Mouse (Mus musculus): ENCODE data around the gene Vars2. TPM values are rescaled to one million over a fixed set of nuclear protein-coding genes. Genes with fewer than 3 reads are reported as not detected.

Gene Vars2
- polyA plus RNA-seq, 3 experiments from 2014 or later = 10.4 to 13.2 (median 12.7) TPM

- ATAC-seq = no peak
These were observed 25.0 kb upstream of the Vars2 start for GRCm38 (mm10) chr17:35692368-35692767.

DNA sequence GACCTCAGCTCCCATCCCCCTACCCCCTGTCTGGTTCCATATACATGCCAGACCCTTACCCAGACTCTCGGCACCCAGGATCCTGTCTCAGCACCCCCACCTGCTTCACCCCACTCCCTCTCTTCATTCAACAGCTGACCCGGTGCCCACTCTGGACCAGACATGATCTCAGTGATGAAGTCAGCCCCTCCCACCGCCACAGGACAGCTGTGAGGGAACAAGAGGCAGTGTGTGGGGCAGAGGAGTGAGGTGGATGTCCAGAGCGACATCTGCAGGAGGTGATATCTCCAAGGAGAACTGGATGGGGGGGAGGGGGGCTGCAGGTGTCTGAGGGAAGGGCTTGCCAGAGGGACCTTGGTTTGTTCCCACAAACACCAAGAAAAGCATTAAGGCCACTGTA is 24.4 kb upstream of the Vars2 start:
- ATAC-seq = no peak

DNA sequence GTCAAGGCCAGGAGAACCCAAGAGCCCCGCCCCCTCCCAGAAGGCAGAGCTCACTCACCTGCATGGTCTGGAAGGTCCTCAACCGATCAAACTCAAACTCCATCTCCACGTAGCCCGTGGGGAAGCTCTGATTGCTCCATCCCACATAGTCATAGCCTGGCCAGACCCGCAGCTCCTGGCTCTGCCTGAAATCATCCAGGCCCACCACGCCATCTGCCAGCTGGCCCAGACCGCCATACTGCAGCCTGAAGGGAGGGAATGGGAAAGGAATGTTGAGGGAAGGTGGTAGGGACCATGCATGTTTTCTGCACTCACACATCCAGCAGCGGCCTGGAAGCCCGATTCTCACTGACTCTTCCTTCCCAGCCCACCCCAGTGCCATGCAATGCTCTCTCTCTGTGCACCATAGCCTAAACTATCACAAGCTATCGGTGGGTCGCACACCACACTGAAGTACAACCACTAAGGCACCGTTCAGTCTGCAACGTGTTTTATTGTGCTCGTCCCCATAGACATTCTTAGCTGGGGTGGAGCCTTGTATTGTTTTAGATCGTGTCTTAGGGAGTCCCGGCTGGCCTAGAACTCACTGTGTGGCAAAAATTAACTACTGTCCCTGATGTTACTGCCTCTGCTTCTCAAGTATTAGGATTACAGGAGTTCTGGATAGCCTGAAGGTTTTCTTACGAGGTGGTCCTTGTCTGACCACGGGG is 22.7 kb upstream of the Vars2 start:
- ATAC-seq = no peak

DNA sequence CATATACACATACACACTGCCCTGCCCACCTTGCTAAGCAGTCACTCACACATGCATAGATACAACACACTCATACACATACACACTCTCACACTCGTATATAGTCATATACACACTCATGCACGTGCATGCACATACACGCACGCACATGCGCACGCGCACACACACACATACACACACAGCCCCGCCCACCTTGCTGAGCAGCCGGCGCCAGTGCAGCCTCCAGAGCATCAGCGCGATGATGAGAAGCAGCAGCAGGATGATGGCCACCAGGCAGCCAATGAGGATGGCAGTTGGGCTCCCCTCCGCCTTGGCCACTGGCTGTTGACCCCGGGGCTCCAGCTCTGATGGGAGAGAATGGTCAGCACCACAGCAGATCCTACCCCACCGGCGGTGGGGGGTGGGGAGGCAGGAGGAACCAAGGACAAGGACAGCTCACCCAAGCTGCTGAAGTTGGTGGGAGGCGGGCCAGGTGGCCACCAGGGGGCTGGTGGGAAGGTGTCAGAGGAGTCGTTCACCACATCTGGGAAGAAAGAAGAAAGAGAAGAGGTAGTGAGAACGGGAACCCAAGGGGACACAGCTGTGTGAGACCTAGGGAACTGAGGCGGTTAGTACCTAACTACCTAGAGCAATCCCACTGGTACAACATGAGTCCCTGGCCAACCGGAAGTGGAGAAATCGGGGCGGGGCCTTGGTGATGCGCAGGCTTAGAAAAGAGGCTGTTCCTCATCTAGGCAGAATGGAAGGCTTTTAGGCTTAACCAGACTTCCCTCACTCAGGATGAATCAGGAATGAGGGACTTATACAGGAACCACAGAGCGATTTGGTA is 21.2 kb upstream of the Vars2 start:
- ATAC-seq = no peak

DNA sequence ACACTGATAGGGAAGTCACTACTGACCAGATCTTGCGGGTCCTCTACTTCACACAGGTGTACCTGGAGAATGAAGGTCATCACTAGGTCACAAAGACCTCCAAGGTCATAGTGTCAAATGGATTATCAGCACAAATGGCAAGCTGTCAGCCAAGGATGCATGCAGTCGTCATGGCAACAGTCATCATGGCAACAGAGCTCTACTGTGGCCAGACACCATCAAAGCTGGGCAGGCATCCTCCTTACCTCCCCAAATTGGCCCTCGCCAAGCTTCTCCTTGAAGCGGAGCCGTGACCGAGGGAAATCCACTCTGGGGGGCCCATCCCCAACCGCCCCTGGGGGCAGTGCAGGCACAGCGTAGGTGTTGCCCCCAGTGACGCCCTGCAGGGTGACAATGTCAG is 17.7 kb upstream of the Vars2 start:
- no peak for ATAC-seq

- ATAC-seq = no peak
These were observed 14.6 kb upstream of the Vars2 start for GRCm38 (mm10) chr17:35681986-35682385.

DNA sequence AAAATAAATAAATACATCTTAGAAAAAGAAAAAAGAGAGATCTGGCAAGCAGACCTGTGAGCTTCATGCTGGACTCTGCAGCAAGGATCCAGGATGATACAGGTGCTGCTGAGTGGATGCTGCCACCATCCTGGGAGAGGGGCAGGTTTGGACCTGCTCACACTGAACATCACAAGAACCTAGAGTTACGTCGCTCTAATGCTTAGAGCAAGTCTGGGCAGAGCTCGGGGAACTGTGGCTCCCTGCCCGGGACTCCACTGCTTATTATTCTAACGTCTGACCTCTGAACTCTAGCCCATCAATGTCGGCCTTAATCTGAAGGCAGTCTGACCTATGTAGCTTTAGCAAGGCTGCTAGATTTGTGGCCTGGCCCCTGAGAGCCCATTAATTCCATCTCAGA is 13.2 kb upstream of the Vars2 start:
- no peak for ATAC-seq

- peak; percentile 99 for ATAC-seq
These were observed 6.1 kb upstream of the Vars2 start, which contains the start of gene Gtf2h4 for GRCm38 (mm10) chr17:35673416-35674035. TSS of gene Gtf2h4 (minus strand) at chr17:35673739.

DNA sequence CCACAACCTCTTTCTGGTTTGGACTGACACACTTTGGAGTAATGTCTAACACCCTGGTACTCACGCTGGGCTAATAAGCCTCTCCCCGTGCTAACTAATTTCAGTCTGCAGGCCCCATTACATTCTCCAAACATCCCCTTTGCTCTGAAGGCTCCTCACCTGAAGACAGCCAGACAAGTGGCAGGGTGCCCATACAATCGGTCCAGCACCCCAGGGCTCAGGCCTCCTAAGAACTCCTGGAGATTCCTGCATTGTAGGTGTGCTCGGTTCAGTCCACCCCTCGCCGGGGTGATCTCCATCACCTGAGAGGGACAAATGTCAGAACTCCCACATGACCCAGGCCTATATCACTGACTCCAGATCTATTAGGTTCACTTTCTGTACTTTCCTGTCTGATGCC is 5.1 kb upstream of the Vars2 start:
- no peak for ATAC-seq

GRCm38 (mm10) chr17:35671846-35672245 is 4.5 kb upstream of the Vars2 start:
- no peak for ATAC-seq

DNA sequence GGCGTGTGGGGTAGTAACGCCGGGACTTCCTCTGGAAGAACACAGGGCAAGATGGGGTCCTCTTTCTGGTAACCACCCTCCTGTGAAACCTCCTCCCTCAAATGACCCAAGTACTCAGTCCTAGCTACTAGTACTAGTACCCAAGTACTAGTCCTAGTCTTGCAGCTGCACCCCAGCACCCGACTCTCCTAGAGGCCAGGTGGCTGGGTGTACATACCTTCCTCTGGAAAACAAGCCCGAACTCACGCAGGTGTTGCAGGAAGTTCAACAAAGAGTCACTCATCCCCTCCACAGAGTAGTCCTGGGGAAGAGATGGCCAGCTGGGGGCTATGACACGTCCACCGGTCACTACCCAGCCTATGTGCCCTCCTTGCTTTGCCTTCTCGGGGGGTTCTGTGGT is 2.3 kb upstream of the Vars2 start:
- ATAC-seq = no peak

DNA sequence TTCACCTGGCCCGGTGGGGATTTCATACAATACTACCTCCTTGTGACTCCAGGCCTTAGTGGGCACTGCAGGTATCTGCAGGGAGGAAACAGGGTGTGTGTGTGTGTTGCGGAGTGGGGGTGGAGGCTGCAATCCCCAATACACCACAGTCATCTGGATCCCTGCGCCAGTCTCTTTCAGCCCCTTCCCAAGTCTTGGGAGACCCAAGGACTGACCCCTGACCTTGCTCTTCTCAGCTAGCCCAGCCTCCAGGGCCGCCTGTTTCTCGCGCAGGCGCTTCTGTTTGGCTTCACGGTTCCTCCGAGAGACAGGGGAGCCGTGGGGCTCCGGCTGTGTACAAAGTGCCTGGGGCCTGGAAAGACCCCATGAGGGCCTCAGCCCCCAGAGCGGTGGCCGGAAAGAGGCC is 538 bp downstream of the Vars2 start:
- peak; percentile 14 for ATAC-seq

DNA sequence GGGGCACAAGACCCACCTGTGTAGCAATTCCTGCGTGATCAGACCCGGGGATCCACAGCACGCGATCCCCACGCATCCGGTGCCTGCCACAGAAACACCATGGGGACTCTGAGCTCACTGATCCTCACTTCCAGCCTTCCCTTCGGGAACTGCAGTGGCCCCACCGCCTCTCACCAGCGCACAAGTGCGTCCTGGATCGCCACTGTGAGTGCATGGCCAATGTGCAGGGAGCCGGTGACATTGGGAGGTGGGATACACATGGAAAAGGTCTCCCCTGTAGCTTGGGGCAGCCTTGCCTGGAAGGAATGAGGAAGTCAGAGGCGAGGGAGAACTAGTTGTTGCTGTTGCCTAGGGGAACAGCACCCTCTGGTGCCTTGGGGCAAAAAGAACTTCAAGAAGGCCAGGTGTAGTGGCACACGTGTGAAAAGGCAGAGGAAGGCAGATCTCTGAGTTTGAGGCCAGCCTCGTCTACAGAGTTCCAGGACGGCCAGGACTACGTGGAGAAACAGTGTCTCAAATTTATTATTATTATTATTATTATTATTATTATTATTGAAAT is 1.4 kb downstream of the Vars2 start:
- ATAC-seq = no peak

DNA sequence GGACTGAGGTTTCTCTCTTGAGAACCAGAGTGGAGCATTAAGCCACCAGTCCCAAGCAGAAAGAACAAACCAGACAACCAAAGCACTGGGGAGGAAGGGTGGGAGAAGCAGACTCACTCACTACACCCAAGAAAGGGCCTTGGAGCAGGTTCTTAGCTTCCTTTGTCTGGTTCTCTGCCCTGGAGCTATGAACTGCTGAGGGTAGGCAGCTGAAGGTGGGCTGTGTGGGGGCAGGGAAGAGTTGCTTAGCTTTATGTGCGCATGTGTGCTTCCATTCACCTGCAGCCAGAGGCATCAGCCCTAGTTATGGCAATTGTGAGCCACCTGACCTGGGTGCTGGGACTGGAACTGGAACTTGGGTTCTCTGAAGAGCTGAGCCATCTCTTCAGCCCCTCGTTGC is 14.3 kb downstream of the Vars2 start:
- no peak for ATAC-seq

DNA sequence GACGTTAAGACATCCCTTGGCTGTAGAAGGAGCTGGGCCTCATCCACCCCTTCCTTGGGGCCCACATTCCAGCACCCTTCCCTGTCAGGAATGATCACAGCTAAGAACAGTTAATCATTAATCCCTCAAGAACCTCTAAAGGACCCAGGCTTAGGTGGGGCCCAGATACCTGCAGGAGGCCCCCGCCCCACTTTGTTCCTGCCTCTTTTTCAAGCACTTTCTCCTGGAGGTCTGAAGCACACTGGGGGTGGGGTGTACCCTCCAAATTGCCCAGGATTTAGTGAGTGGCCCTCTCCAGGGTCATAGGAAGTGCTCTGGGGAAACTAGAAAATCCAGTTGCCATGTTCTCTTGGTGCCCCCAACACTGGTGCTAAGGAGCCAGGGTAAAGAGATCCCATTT is 18.0 kb downstream of the Vars2 start:
- no peak for ATAC-seq

DNA sequence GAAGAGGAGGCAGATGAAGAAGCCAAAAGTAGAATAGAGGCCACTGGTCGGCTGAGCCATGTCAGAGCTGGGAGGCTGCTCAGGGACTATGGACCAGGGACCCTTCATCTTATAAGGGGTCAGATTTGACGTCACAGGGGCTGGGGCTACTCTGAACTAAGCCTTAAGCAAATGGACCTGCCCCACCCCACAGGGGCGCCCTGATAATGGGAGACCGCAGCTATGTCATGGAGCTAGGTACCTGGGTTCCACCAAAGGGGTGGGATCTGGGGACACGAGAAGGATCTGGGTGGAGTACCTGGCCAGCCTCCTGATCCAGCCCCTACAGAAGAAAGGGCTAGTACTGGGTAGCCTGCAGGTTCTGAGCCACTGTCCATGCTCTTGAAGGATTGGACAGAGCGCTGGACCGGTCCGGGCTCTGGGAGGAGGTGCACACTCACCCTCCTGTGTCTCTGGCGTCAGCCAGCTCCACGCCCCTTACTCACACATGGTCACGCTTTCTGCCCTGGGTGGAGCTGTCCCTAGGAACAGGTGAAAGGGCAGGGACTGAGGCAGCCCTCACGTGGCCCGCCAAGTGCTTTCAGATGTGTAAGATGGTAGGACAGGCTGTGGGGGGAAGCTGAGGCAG is 23.7 kb downstream of the Vars2 start, which contains the start of gene Mucl3:
Gene Mucl3 (minus strand): TSS at position 87 of the 628 bp plus-strand sequence.
- no peak for ATAC-seq

DNA sequence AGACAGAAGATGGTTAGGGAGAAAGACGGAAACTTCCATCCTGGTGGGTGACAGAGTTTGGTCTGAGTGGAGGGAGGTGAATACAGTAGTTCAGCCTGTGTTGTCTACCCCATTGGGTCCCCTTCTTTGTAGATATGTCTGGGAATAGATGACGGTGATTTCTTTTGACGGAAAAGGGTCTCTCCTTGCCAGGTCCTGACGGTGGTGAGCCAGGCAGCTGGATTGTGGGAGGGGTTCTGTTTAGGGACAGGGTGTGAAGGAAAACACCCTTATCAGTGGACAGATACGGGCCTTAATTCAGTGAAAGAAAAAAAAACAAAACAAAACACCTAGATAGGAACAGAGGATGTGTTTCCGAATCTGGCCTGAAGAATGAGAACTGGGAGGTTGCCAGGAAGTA is 28.0 kb downstream of the Vars2 start:
- ATAC-seq = no peak

DNA sequence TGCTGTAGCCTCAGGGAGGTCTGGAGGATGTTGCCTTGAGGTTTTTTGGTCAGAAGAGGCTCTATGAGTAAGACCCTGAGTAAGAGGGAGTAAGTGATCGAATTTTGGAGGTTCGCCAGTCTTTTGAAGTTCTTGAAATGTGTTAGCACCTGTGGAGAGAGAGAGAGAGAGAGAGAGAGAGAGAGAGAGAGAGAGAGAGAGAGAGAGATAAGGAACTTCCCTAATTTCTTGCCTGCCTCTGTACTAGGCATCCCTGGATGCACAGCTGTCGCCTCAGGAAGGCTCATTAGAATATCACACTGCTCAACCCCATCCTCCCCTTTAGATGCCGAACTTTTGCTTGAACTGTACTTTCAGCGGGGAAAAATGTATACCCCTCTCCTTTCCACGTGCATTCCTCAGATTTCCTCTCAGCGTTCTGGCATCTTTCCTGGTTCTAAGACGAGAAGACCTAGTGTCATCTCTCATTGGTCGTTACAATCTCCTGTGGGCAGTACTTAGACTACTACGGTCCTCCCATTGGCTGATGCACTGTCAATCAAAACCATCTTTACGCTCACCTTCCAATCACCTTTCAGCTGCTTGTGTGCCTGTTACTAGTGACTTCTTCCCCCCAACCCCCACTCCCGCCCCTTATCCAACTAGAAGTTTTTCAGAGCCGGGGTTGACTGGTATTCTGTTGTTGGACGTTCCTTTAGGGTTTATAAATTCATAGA is 28.8 kb downstream of the Vars2 start:
- peak; percentile 86 for ATAC-seq

- ATAC-seq = no peak
These were observed 31.0 kb downstream of the Vars2 start for GRCm38 (mm10) chr17:35636363-35636762.

DNA sequence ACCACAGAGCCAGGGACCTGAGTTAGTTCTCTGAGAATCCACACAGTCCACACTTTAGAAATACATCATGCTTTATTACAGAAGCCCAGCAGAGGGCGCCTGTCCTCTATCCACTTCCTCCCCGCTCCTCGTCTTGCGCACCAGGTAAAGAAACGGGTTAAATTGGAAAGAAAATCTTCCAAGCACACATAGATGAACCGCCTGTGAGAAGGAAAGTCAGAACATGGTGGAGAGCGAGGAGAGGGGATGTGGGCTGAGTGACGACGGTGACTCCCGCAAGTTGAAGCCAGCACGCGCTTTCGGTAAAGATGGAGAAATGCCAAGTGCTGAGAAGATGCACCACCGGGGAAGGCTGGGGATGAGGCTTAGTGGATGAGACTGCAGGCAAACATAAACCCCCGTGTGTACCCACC is 31.7 kb downstream of the Vars2 start:
- ATAC-seq = peak; percentile 68

GRCm38 (mm10) chr17:35635202-35635601 is 32.2 kb downstream of the Vars2 start:
- no peak for ATAC-seq

- ATAC-seq = no peak
These were observed 33.4 kb downstream of the Vars2 start for GRCm38 (mm10) chr17:35633992-35634391.
